Mouse (Mus musculus): ENCODE data around the gene Ttc28. TPM values are rescaled to one million over a fixed set of nuclear protein-coding genes. Genes with fewer than 3 reads are reported as not detected.

Ttc28 gene
- polyA plus RNA-seq, 1 experiment: 14.4 TPM

GRCm38 (mm10) chr5:111229671-111230070 is 350.1 kb downstream of the Ttc28 start:
- peaks cover 17% of the 10 kb centered on the region for H3K4me1 ChIP-seq (ENCODE audit: control insufficient read depth, insufficient read depth, low read length)
- no peak overlapping the region for H3K4me3 ChIP-seq (replicated peaks; ENCODE audit: extremely low read depth, low read depth, low read length)
- 44% methylated on average over 3 of the region's 3 CpGs for whole genome bisulfite sequencing
- TF ChIP-seq CTCF (IDR thresholded peaks at IDR 0.05; ENCODE audit: insufficient read depth, low read length): no peak
- TF ChIP-seq POLR2A (IDR thresholded peaks at IDR 0.05; ENCODE audit: borderline replicate concordance, extremely low read depth, low read depth, low read length): no peak
- DNase-seq: no peak

DNA sequence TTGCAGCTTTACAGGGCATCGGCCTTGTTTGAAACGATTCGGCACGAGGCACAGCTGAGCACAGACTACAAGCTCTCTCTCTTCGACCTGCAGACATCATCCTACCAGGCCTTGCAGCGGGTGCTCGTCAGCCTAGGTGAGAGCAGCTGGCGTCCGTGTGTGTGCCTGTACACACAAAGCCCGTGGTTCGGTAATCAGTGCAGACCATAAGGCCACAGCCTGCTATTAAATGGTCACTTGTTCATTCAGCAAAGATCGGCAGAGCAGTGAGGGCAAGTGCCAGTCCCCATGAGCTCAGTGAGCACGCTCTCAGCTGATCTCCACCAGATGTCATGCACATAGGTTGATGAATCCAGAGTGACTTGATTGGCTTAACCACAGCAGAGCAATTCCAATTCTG is 351.4 kb downstream of the Ttc28 start:
- H3K4me3 ChIP-seq (replicated peaks; ENCODE audit: extremely low read depth, low read depth, low read length): no peak overlapping the region
- peaks cover 17% of the 10 kb centered on the region for H3K4me1 ChIP-seq (ENCODE audit: control insufficient read depth, insufficient read depth, low read length)
- TF ChIP-seq POLR2A (IDR thresholded peaks at IDR 0.05; ENCODE audit: borderline replicate concordance, extremely low read depth, low read depth, low read length): no peak
- TF ChIP-seq CTCF (IDR thresholded peaks at IDR 0.05; ENCODE audit: insufficient read depth, low read length): no peak
- 89% methylated on average over 13 of the region's 13 CpGs for WGBS
- no peak for DNase-seq

- Histone ChIP-seq H3K4me3 (replicated peaks; ENCODE audit: extremely low read depth, low read depth, low read length) (no peak overlapping the region), H3K4me1 (ENCODE audit: control insufficient read depth, insufficient read depth, low read length) (peaks cover 17% of the 10 kb centered on the region)
- 85% methylated on average over 1 of the region's 1 CpGs for WGBS
- TF ChIP-seq POLR2A (IDR thresholded peaks at IDR 0.05; ENCODE audit: borderline replicate concordance, extremely low read depth, low read depth, low read length) (no peak), CTCF (IDR thresholded peaks at IDR 0.05; ENCODE audit: insufficient read depth, low read length) (no peak)
- no peak for DNase-seq
Observed at GRCm38 (mm10) chr5:111231769-111232168, 352.2 kb downstream of the Ttc28 start.

- no peak overlapping the region for H3K4me3 ChIP-seq (replicated peaks; ENCODE audit: extremely low read depth, low read depth, low read length)
- peaks cover 12% of the 10 kb centered on the region for H3K4me1 ChIP-seq (ENCODE audit: control insufficient read depth, insufficient read depth, low read length)
- 73% methylated on average over 24 of the region's 24 CpGs for WGBS
- DNase-seq: no peak
- no peak for TF ChIP-seq CTCF (IDR thresholded peaks at IDR 0.05; ENCODE audit: insufficient read depth, low read length)
- TF ChIP-seq POLR2A (IDR thresholded peaks at IDR 0.05; ENCODE audit: borderline replicate concordance, extremely low read depth, low read depth, low read length): no peak
Observed at GRCm38 (mm10) chr5:111233022-111233709, 353.6 kb downstream of the Ttc28 start.

- DNase-seq: no peak
- no peak for TF ChIP-seq CTCF (IDR thresholded peaks at IDR 0.05; ENCODE audit: insufficient read depth, low read length)
Observed at GRCm38 (mm10) chr5:111235131-111235530, 355.5 kb downstream of the Ttc28 start.

GRCm38 (mm10) chr5:111237176-111237636 is 357.6 kb downstream of the Ttc28 start:
- H3K4me3 ChIP-seq (replicated peaks; ENCODE audit: extremely low read depth, low read depth, low read length): no peak overlapping the region
- no peak for TF ChIP-seq POLR2A (IDR thresholded peaks at IDR 0.05; ENCODE audit: borderline replicate concordance, extremely low read depth, low read depth, low read length)
- TF ChIP-seq CTCF (IDR thresholded peaks at IDR 0.05; ENCODE audit: insufficient read depth, low read length): no peak
- H3K4me1 ChIP-seq (ENCODE audit: control insufficient read depth, insufficient read depth, low read length): no peaks in the 10 kb centered on the region
- no peak for DNase-seq
- 90% methylated on average over 9 of the region's 9 CpGs for WGBS

More at GRCm38 (mm10) chr5:111235131-111235530, 355.5 kb downstream of the Ttc28 start:
- WGBS: 47% methylated on average over 12 of the region's 12 CpGs
- Histone ChIP-seq H3K4me1 (ENCODE audit: control insufficient read depth, insufficient read depth, low read length) (no peaks in the 10 kb centered on the region), H3K4me3 (replicated peaks; ENCODE audit: extremely low read depth, low read depth, low read length) (no peak overlapping the region)

DNA sequence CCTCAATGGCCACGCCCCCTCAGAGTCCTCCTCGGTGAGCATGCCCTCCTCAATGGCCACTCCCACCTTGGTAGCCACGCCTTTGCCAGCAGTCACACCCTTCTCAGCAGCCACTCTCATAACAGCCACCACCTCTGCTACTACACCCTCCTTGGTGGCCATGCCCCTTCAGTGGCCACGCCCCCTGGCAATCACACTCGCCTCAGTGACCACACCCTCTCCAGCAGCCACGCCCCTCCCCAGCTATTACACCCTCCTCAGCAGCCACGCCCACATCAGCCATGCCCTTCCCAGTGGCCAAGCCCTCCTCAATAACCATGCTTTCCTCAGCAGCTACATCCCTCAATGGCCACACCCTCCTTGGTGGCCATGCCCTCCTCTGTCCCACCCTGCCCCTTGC is 359.6 kb downstream of the Ttc28 start:
- H3K4me1 ChIP-seq (ENCODE audit: control insufficient read depth, insufficient read depth, low read length): no peaks in the 10 kb centered on the region
- WGBS: 61% methylated on average over 7 of the region's 7 CpGs
- DNase-seq: no peak
- no peak overlapping the region for H3K4me3 ChIP-seq (replicated peaks; ENCODE audit: extremely low read depth, low read depth, low read length)
- TF ChIP-seq CTCF (IDR thresholded peaks at IDR 0.05; ENCODE audit: insufficient read depth, low read length) (no peak), POLR2A (IDR thresholded peaks at IDR 0.05; ENCODE audit: borderline replicate concordance, extremely low read depth, low read depth, low read length) (no peak)

GRCm38 (mm10) chr5:111243447-111244040 is 363.9 kb downstream of the Ttc28 start:
- 48% methylated on average over 14 of the region's 14 CpGs for WGBS
- DNase-seq: no peak
- TF ChIP-seq POLR2A (IDR thresholded peaks at IDR 0.05; ENCODE audit: borderline replicate concordance, extremely low read depth, low read depth, low read length) (no peak), CTCF (IDR thresholded peaks at IDR 0.05; ENCODE audit: insufficient read depth, low read length) (no peak)
- Histone ChIP-seq H3K4me1 (ENCODE audit: control insufficient read depth, insufficient read depth, low read length) (no peaks in the 10 kb centered on the region), H3K4me3 (replicated peaks; ENCODE audit: extremely low read depth, low read depth, low read length) (no peak overlapping the region)

DNA sequence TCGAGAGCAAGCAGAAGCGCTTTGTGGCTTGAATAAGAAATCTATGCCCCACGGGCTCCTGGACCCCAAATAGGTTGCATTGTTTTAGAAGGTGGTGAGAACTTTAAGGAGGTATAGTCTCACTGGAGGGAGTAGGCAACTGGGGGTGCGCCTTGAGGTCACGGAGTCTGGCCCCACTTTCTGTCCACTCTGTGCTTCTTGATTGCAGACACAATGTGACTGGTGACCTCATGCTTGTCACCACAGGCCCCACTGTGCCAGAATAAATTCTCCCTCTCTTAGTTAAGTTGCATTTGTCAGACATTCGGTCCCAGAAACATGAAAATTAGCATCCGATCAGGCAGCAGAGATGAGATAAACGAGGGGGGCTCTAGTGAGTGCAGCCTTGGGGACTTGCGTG is 364.5 kb downstream of the Ttc28 start:
- Histone ChIP-seq H3K4me1 (ENCODE audit: control insufficient read depth, insufficient read depth, low read length) (no peaks in the 10 kb centered on the region), H3K4me3 (replicated peaks; ENCODE audit: extremely low read depth, low read depth, low read length) (no peak overlapping the region)
- no peak for TF ChIP-seq POLR2A (IDR thresholded peaks at IDR 0.05; ENCODE audit: borderline replicate concordance, extremely low read depth, low read depth, low read length)
- TF ChIP-seq CTCF (IDR thresholded peaks at IDR 0.05; ENCODE audit: insufficient read depth, low read length): no peak
- DNase-seq: no peak
- WGBS: 69% methylated on average over 9 of the region's 9 CpGs
